Mouse (Mus musculus) liver, embryonic 14.5 days (tissue): ENCODE data around the gene Cacna1c. TPM values are rescaled to one million over a fixed set of nuclear protein-coding genes. Genes with fewer than 3 reads are reported as not detected.

Experiments
- ATAC-seq: fragments of 200-750 bp; cut with Nextera tagmentation; 2 replicates; pipeline ENCODE4 v1.8.0; 2017; ENCODE audit warnings: moderate number of reproducible peaks, mild to moderate bottlenecking, moderate library complexity; ENCODE audit not compliant: insufficient read depth
- DNase-seq, 3 experiments: peaks; one replicate each; pipeline ENCODE4 v3.0.0-alpha.2; 2012 to 2013; ENCODE audit warnings: low read depth in 3 of 3, low spot score in 3 of 3
- H3K27ac ChIP-seq: fragments of 300-500 bp; sonication (generic); 2 replicates; pipeline ENCODE4 v1.5.1; 2014; ENCODE audit warnings: moderate library complexity, mild to moderate bottlenecking, control low read depth, inconsistent platforms
- H3K27me3 ChIP-seq: fragments of 300-500 bp; sonication (generic); 2 replicates; pipeline ENCODE4 v1.6.1; 2014; ENCODE audit warnings: mild to moderate bottlenecking, low read length, moderate library complexity; ENCODE audit not compliant: control insufficient read depth, insufficient read depth
- H3K36me3 ChIP-seq: fragments of 300-500 bp; sonication (generic); replicated peaks from 2 replicates; pipeline ENCODE4 v1.6.1; 2014; ENCODE audit warnings: low read depth; ENCODE audit not compliant: control insufficient read depth, insufficient read depth
- H3K4me1 ChIP-seq, 2 experiments: fragments of 200-500 bp in 1 of 2; fragments of 300-500 bp in 1 of 2; sonication (generic) in 1 of 2; replicated peaks; 2 replicates each; pipeline ENCODE4 v1.6.1; 2012 to 2014; ENCODE audit warnings: antibody characterized with exemption in 1 of 2, inconsistent platforms in 1 of 2, low read length in 1 of 2; ENCODE audit not compliant: control insufficient read depth in 2 of 2, insufficient read depth in 2 of 2
- H3K4me2 ChIP-seq: fragments of 300-500 bp; sonication (generic); 2 replicates; pipeline ENCODE4 v1.6.1; 2014; ENCODE audit warnings: low read depth, mild to moderate bottlenecking, control low read depth, moderate library complexity
- H3K4me3 ChIP-seq, 2 experiments: fragments of 200-500 bp in 1 of 2; fragments of 300-500 bp in 1 of 2; sonication (generic) in 1 of 2; 2 replicates each; pipeline ENCODE4 v1.5.1; 2012 to 2014; ENCODE audit warnings: low read depth in 2 of 2, low read length in 2 of 2, mild to moderate bottlenecking in 2 of 2, control low read depth in 1 of 2, inconsistent platforms in 1 of 2, moderate library complexity in 1 of 2; ENCODE audit not compliant: insufficient read depth in 1 of 2
- H3K9ac ChIP-seq: fragments of 300-500 bp; sonication (generic); replicated peaks from 2 replicates; pipeline ENCODE4 v1.6.1; 2014; ENCODE audit warnings: mild to moderate bottlenecking, control low read depth, moderate library complexity
- H3K9me3 ChIP-seq: fragments of 300-500 bp; sonication (generic); 2 replicates; pipeline ENCODE4 v1.6.1; 2016; ENCODE audit warnings: low read length, mixed read lengths; ENCODE audit not compliant: control insufficient read depth
- CTCF ChIP-seq: IDR thresholded peaks from 2 replicates; pipeline ENCODE4 v1.5.1; 2016; ENCODE audit warnings: antibody characterized with exemption, low read depth, control low read depth
- EP300 ChIP-seq: IDR thresholded peaks from 2 replicates; pipeline ENCODE4 v1.6.1; 2016; ENCODE audit warnings: antibody characterized with exemption, low read depth
- WGBS: fragments of 180-500 bp; shearing (Covaris S2); extraction: QIAGEN DNeasy Blood & Tissue Kit; methylation state at CpG from one replicate; pipeline ENCODE4 v1.1.7; 2014; ENCODE audit not compliant: insufficient replicate concordance; 5-methylcytosine and 5-hydroxymethylcytosine counted together
- polyA plus RNA-seq, 2 experiments: library from polyadenylated mRNA; depleted of rRNA in 1 of 2; stranded (reverse) in 1 of 2; unstranded in 1 of 2; fragments of >200 nt; fragmentation: Nextera tagmentation in 1 of 2; extraction: Ambion mirVana in 1 of 2; gene quantifications; 2 replicates each; pipeline versions ENCODE4 v1.2.1 to v1.2.3; 2012 to 2014

Gene Cacna1c
- polyA plus RNA-seq, 2 experiments: 0.20 to 0.32 TPM

GRCm38 (mm10) chr6:118817928-118818503, 378.2 kb downstream of the Cacna1c start:
- no peak overlapping the region for H3K27ac ChIP-seq
- no peaks in the 10 kb centered on the region for H3K36me3 ChIP-seq
- no peaks in the 10 kb centered on the region for H3K27me3 ChIP-seq
- WGBS: 42% methylated on average over 5 of the region's 5 CpGs
- H3K4me3 ChIP-seq: no peak overlapping the region
- no peaks in the 10 kb centered on the region for H3K4me1 ChIP-seq
- TF ChIP-seq EP300: no peak
- no peak for TF ChIP-seq CTCF
- H3K9ac ChIP-seq: no peak overlapping the region
- H3K4me2 ChIP-seq: no peak overlapping the region
- ATAC-seq: no peak
- no peaks in the 10 kb centered on the region for H3K9me3 ChIP-seq
- DNase-seq: no peak

GRCm38 (mm10) chr6:118816253-118816652, 380.0 kb downstream of the Cacna1c start:
- WGBS: 84% methylated on average over 6 of the region's 6 CpGs
- H3K4me2 ChIP-seq: no peak overlapping the region
- H3K27ac ChIP-seq: no peak overlapping the region
- no peak for DNase-seq
- no peaks in the 10 kb centered on the region for H3K4me1 ChIP-seq
- no peak overlapping the region for H3K4me3 ChIP-seq
- no peak for TF ChIP-seq CTCF
- TF ChIP-seq EP300: no peak
- ATAC-seq: no peak
- no peaks in the 10 kb centered on the region for H3K36me3 ChIP-seq
- H3K9me3 ChIP-seq: no peaks in the 10 kb centered on the region
- no peaks in the 10 kb centered on the region for H3K27me3 ChIP-seq
- no peak overlapping the region for H3K9ac ChIP-seq

- Histone ChIP-seq H3K27me3 (no peaks in the 10 kb centered on the region), H3K4me2 (no peak overlapping the region), H3K27ac (no peak overlapping the region), H3K4me1 (no peaks in the 10 kb centered on the region; a peak in 1 of 4 replicates), H3K9ac (no peak overlapping the region), H3K4me3 (no peak overlapping the region), H3K9me3 (no peaks in the 10 kb centered on the region), H3K36me3 (no peaks in the 10 kb centered on the region)
- ATAC-seq: no peak
- TF ChIP-seq EP300 (no peak), CTCF (no peak)
- no peak for DNase-seq
- 52% methylated on average over 3 of the region's 3 CpGs for WGBS
Measured at GRCm38 (mm10) chr6:118812556-118812955, 383.7 kb downstream of the Cacna1c start.

GRCm38 (mm10) chr6:118812007-118812406, 384.2 kb downstream of the Cacna1c start:
- 64% methylated on average over 4 of the region's 4 CpGs for WGBS
- DNase-seq (no peak), ATAC-seq (no peak)

GRCm38 (mm10) chr6:118810834-118811233, 385.4 kb downstream of the Cacna1c start:
- no peak overlapping the region for H3K27ac ChIP-seq
- no peaks in the 10 kb centered on the region for H3K36me3 ChIP-seq
- H3K9ac ChIP-seq: no peak overlapping the region
- no peak for DNase-seq
- no peak for ATAC-seq
- H3K4me2 ChIP-seq: no peak overlapping the region
- H3K4me3 ChIP-seq: no peak overlapping the region
- no peaks in the 10 kb centered on the region for H3K9me3 ChIP-seq
- no peak for TF ChIP-seq EP300
- no peak for TF ChIP-seq CTCF
- WGBS: 29% methylated on average over 1 of the region's 1 CpGs
- H3K27me3 ChIP-seq: no peaks in the 10 kb centered on the region
- H3K4me1 ChIP-seq: no peaks in the 10 kb centered on the region; a peak in 1 of 4 replicates

More at GRCm38 (mm10) chr6:118812007-118812406, 384.2 kb downstream of the Cacna1c start:
- Histone ChIP-seq H3K4me3 (no peak overlapping the region), H3K27ac (no peak overlapping the region), H3K4me2 (no peak overlapping the region), H3K27me3 (no peaks in the 10 kb centered on the region), H3K9ac (no peak overlapping the region), H3K36me3 (no peaks in the 10 kb centered on the region), H3K9me3 (no peaks in the 10 kb centered on the region), H3K4me1 (no peaks in the 10 kb centered on the region; a peak in 1 of 4 replicates)
- TF ChIP-seq CTCF (no peak), EP300 (no peak)
